Mouse (Mus musculus): ENCODE measurements around the gene Cfdp1. TPM values are rescaled to one million over a fixed set of nuclear protein-coding genes. Genes with fewer than 3 reads are reported as not detected.

Gene Cfdp1
- polyA plus RNA-seq, 1 experiment from 2014 or later = 195 TPM

GRCm38 (mm10) chr8:111818556-111818955 is 35.5 kb downstream of the Cfdp1 start:
- Histone ChIP-seq H3K27me3 (ENCODE audit: insufficient read depth, low read length) (no peaks in the 10 kb centered on the region), H3K9ac (no peak overlapping the region), H3K4me1 (ENCODE audit: insufficient read depth) (no peaks in the 10 kb centered on the region), H3K27ac (ENCODE audit: low read depth) (peak overlapping the region; percentile 30; the same call in 1 of the 2 replicates), H3K36me3 (ENCODE audit: insufficient read depth) (peaks cover 38% of the 10 kb centered on the region), H3K4me3 (ENCODE audit: low read depth, low read length) (no peak overlapping the region), H3K9me3 (ENCODE audit: low read depth, low read length) (no peaks in the 10 kb centered on the region), H3K4me2 (no peak overlapping the region)
- DNase-seq (no peak), ATAC-seq (ENCODE audit: insufficient read depth) (no peak)
- 92% methylated on average over 3 of the region's 3 CpGs for WGBS
- TF ChIP-seq CTCF (IDR thresholded peaks at IDR 0.05; ENCODE audit: low read depth) = no peak

- H3K4me2 ChIP-seq = no peak overlapping the region
- no peak overlapping the region for H3K9ac ChIP-seq
- WGBS = 79% methylated on average over 4 of the region's 4 CpGs
- H3K27ac ChIP-seq (ENCODE audit: low read depth) = no peak overlapping the region
- no peak overlapping the region for H3K4me3 ChIP-seq (ENCODE audit: low read depth, low read length)
- no peak for DNase-seq
- no peak for TF ChIP-seq CTCF (IDR thresholded peaks at IDR 0.05; ENCODE audit: low read depth)
- H3K27me3 ChIP-seq (ENCODE audit: insufficient read depth, low read length) = no peaks in the 10 kb centered on the region
- H3K9me3 ChIP-seq (ENCODE audit: low read depth, low read length) = no peaks in the 10 kb centered on the region
- ATAC-seq (ENCODE audit: insufficient read depth) = no peak
- H3K36me3 ChIP-seq (ENCODE audit: insufficient read depth) = peaks cover 34% of the 10 kb centered on the region
- no peaks in the 10 kb centered on the region for H3K4me1 ChIP-seq (ENCODE audit: insufficient read depth)
Observed at GRCm38 (mm10) chr8:111815078-111815477, 39.0 kb downstream of the Cfdp1 start.

GRCm38 (mm10) chr8:111813818-111814217 is 40.3 kb downstream of the Cfdp1 start:
- H3K9ac ChIP-seq = no peak overlapping the region
- H3K27ac ChIP-seq (ENCODE audit: low read depth) = no peak overlapping the region
- WGBS = 94% methylated on average over 9 of the region's 9 CpGs
- H3K36me3 ChIP-seq (ENCODE audit: insufficient read depth) = peaks cover 26% of the 10 kb centered on the region; the same call in 1 of the 2 replicates
- H3K27me3 ChIP-seq (ENCODE audit: insufficient read depth, low read length) = no peaks in the 10 kb centered on the region
- DNase-seq (no peak), ATAC-seq (ENCODE audit: insufficient read depth) (no peak)
- no peak for TF ChIP-seq CTCF (IDR thresholded peaks at IDR 0.05; ENCODE audit: low read depth)
- H3K4me2 ChIP-seq = no peak overlapping the region
- no peaks in the 10 kb centered on the region for H3K4me1 ChIP-seq (ENCODE audit: insufficient read depth)
- no peak overlapping the region for H3K4me3 ChIP-seq (ENCODE audit: low read depth, low read length)
- no peaks in the 10 kb centered on the region for H3K9me3 ChIP-seq (ENCODE audit: low read depth, low read length)

- Histone ChIP-seq H3K27ac (ENCODE audit: low read depth) (no peak overlapping the region), H3K9me3 (ENCODE audit: low read depth, low read length) (no peaks in the 10 kb centered on the region), H3K36me3 (ENCODE audit: insufficient read depth) (peaks cover 21% of the 10 kb centered on the region; the same call in 1 of the 2 replicates), H3K9ac (no peak overlapping the region), H3K4me1 (ENCODE audit: insufficient read depth) (no peaks in the 10 kb centered on the region), H3K4me2 (no peak overlapping the region), H3K4me3 (ENCODE audit: low read depth, low read length) (no peak overlapping the region), H3K27me3 (ENCODE audit: insufficient read depth, low read length) (no peaks in the 10 kb centered on the region)
- peak; percentile 37; the same call in 1 of the 2 replicates for TF ChIP-seq CTCF (IDR thresholded peaks at IDR 0.05; ENCODE audit: low read depth)
- DNase-seq (no peak), ATAC-seq (ENCODE audit: insufficient read depth) (no peak)
- 73% methylated on average over 1 of the region's 1 CpGs for WGBS
Observed at GRCm38 (mm10) chr8:111812835-111813234, 41.3 kb downstream of the Cfdp1 start.

- no peak overlapping the region for H3K4me2 ChIP-seq
- no peak for TF ChIP-seq CTCF (IDR thresholded peaks at IDR 0.05; ENCODE audit: low read depth)
- H3K4me1 ChIP-seq (ENCODE audit: insufficient read depth) = no peaks in the 10 kb centered on the region
- H3K36me3 ChIP-seq (ENCODE audit: insufficient read depth) = peaks cover 20% of the 10 kb centered on the region; the same call in 1 of the 2 replicates
- H3K27ac ChIP-seq (ENCODE audit: low read depth) = no peak overlapping the region
- DNase-seq = no peak
- no peak for ATAC-seq (ENCODE audit: insufficient read depth)
- no peaks in the 10 kb centered on the region for H3K9me3 ChIP-seq (ENCODE audit: low read depth, low read length)
- H3K9ac ChIP-seq = no peak overlapping the region
- no peak overlapping the region for H3K4me3 ChIP-seq (ENCODE audit: low read depth, low read length)
- 84% methylated on average over 2 of the region's 2 CpGs for WGBS
- H3K27me3 ChIP-seq (ENCODE audit: insufficient read depth, low read length) = no peaks in the 10 kb centered on the region
Observed at GRCm38 (mm10) chr8:111810656-111811336, 43.3 kb downstream of the Cfdp1 start.

GRCm38 (mm10) chr8:111808891-111809622 is 45.0 kb downstream of the Cfdp1 start:
- H3K9me3 ChIP-seq (ENCODE audit: low read depth, low read length) = no peaks in the 10 kb centered on the region
- WGBS = 91% methylated on average over 3 of the region's 3 CpGs
- H3K27me3 ChIP-seq (ENCODE audit: insufficient read depth, low read length) = no peaks in the 10 kb centered on the region
- 0 out of 2 replicates have a peak, but pooled peaks cover under 1% of the 10 kb centered on the region for H3K4me1 ChIP-seq (ENCODE audit: insufficient read depth)
- no peak for DNase-seq
- H3K9ac ChIP-seq = no peak overlapping the region
- peaks cover 16% of the 10 kb centered on the region; the same call in 1 of the 2 replicates for H3K36me3 ChIP-seq (ENCODE audit: insufficient read depth)
- no peak for TF ChIP-seq CTCF (IDR thresholded peaks at IDR 0.05; ENCODE audit: low read depth)
- H3K27ac ChIP-seq (ENCODE audit: low read depth) = no peak overlapping the region
- H3K4me3 ChIP-seq (ENCODE audit: low read depth, low read length) = no peak overlapping the region
- no peak for ATAC-seq (ENCODE audit: insufficient read depth)
- H3K4me2 ChIP-seq = no peak overlapping the region

- no peaks in the 10 kb centered on the region for H3K27me3 ChIP-seq (ENCODE audit: insufficient read depth, low read length)
- H3K9me3 ChIP-seq (ENCODE audit: low read depth, low read length) = no peaks in the 10 kb centered on the region
- no peak for ATAC-seq (ENCODE audit: insufficient read depth)
- 96% methylated on average over 3 of the region's 3 CpGs for WGBS
- no peak overlapping the region for H3K4me3 ChIP-seq (ENCODE audit: low read depth, low read length)
- no peak overlapping the region for H3K9ac ChIP-seq
- no peak overlapping the region for H3K27ac ChIP-seq (ENCODE audit: low read depth)
- H3K4me1 ChIP-seq (ENCODE audit: insufficient read depth) = 0 out of 2 replicates have a peak, but pooled peaks cover 2% of the 10 kb centered on the region
- H3K36me3 ChIP-seq (ENCODE audit: insufficient read depth) = 0 out of 2 replicates have a peak, but pooled peaks cover 11% of the 10 kb centered on the region
- no peak overlapping the region for H3K4me2 ChIP-seq
- TF ChIP-seq CTCF (IDR thresholded peaks at IDR 0.05; ENCODE audit: low read depth) = no peak
- no peak for DNase-seq
Observed at GRCm38 (mm10) chr8:111808006-111808405, 46.1 kb downstream of the Cfdp1 start.
